10 mouse cellular contexts compared by ENCODE assay signal in the genomic region with DNA sequence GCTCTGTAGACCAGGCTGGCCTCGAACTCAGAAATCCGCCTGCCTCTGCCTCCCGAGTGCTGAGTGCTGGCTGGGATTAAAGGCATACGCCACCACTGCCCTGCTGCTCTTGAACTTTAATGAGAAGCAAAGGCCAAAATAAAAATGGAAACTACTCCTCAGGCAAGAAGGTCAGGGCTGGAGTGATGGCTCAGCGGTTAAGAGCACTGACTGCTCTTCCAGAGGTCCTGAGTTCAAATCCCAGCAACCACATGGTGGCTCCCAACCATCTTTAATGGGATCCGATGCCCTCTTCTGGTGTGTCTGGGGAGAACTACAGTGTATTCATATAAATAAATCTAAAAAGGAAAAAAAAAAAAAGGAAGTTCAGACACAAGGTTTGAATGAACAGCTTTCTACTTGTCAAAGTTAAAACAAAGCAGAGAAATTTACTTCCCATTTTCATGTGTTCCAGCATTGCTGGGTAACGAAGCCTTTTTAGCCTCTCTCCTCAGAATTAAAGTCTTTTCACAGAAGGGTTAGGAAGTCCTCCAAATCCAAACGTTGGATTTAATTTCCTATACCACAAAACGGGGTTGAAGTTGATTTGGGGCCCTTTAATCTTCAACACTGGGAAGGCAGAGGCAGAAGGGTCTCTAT. TPM values are rescaled to one million over a fixed set of nuclear protein-coding genes. Genes with fewer than 3 reads are reported as not detected.
A peak's percentile ranks its signal among the peaks of the same experiment; 100 is the strongest.
DNase-seq lines count a peak whose midpoint lies in the region; ATAC-seq and TF ChIP-seq lines count a peak whose summit lies in the region.
"Had no signal": no experiment of that assay in that cellular context is flagged by ENCODE, and none has a peak within 500 bp of the region (broad histone marks: within the 10 kb centered on the region; RNA-seq: fewer than 3 reads in every experiment).

No protein-coding gene starts in this region.

- intact Hi-C loops in gastrocnemius, postnatal 14 days (cut with DNase I; ENCODE audit: low total_unique reads) = no loop called here

- peak overlapping the region; percentile 70; the same call in 1 of the 2 replicates for H3K4me2 ChIP-seq in heart, embryonic 12.5 days
- no peak overlapping the region for H3K4me2 ChIP-seq in limb, embryonic 12.5 days
- H3K4me2 ChIP-seq in stomach, embryonic 16.5 days (ENCODE audit: low read depth, low read length) = no peak overlapping the region

- H3K27ac ChIP-seq in heart, embryonic 12.5 days (ENCODE audit: poor library complexity, severe bottlenecking) = no peak overlapping the region
- H3K27ac ChIP-seq in spleen, adult 2 months (ENCODE audit: insufficient read depth, low read length) = peak overlapping the region; percentile 88
- no peak overlapping the region for H3K27ac ChIP-seq in limb, embryonic 12.5 days
- H3K27ac ChIP-seq in stomach, embryonic 16.5 days (ENCODE audit: low read length) = peak overlapping the region; percentile 100; the same call in 1 of the 2 replicates

- H3K9ac ChIP-seq in heart, embryonic 12.5 days = no peak overlapping the region
- peak overlapping the region; percentile 56; the same call in 1 of the 2 replicates for H3K9ac ChIP-seq in limb, embryonic 12.5 days (replicated peaks)
- no peak overlapping the region for H3K9ac ChIP-seq in stomach, embryonic 16.5 days (ENCODE audit: low read length)

- no peak overlapping the region for H3K4me3 ChIP-seq in heart, embryonic 12.5 days
- H3K4me3 ChIP-seq in spleen, adult 2 months (ENCODE audit: extremely low read depth, insufficient read depth, insufficient read length) = no peak overlapping the region
- H3K4me3 ChIP-seq in limb, embryonic 12.5 days (replicated peaks) = 0 out of 2 replicates have a peak overlapping the region, but pooled peaks have one; percentile 37
- H3K4me3 ChIP-seq in stomach, embryonic 16.5 days (replicated peaks; ENCODE audit: low read length) = no peak overlapping the region

- H3K9me3 ChIP-seq in heart, embryonic 12.5 days (replicated peaks) = no peaks in the 10 kb centered on the region
- H3K9me3 ChIP-seq in limb, embryonic 12.5 days = no peaks in the 10 kb centered on the region
- H3K9me3 ChIP-seq in stomach, embryonic 16.5 days (replicated peaks; ENCODE audit: control insufficient read depth, low read length) = no peaks in the 10 kb centered on the region
- H3K9me3 ChIP-seq: G1E had no signal

- DNase-seq in heart, adult 18-20 months = no peak
- DNase-seq in spleen, adult 2 months (ENCODE audit: low read depth in 1 of 2, low spot score in 2 of 2) = no peak
- DNase-seq in spleen, adult 12 weeks (ENCODE audit: low spot score) = no peak
- no peak for DNase-seq in gastrocnemius, postnatal 14 days
- DNase-seq in urinary bladder, postnatal 36 days (ENCODE audit: low spot score in 2 of 2) = no peak
- DNase-seq: layer of hippocampus, adult 9-11 months had no signal

- TF ChIP-seq POLR2A in spleen, adult 2 months (IDR thresholded peaks at IDR 0.05; ENCODE audit: low read depth, low read length) = no peak

- H3K4me1 ChIP-seq in heart, embryonic 12.5 days (replicated peaks) = peaks cover 28% of the 10 kb centered on the region
- peaks cover 8% of the 10 kb centered on the region for H3K4me1 ChIP-seq in spleen, adult 2 months (ENCODE audit: control insufficient read depth, insufficient read depth, insufficient read length)
- peaks cover 27% of the 10 kb centered on the region for H3K4me1 ChIP-seq in limb, embryonic 12.5 days (replicated peaks)
- peaks cover 16% of the 10 kb centered on the region for H3K4me1 ChIP-seq in stomach, embryonic 16.5 days (ENCODE audit: control insufficient read depth, insufficient read depth, low read length)

- TF ChIP-seq CTCF in spleen, adult 2 months (IDR thresholded peaks at IDR 0.05; ENCODE audit: extremely low read depth, insufficient read depth, insufficient read length, insufficient replicate concordance) = no peak

- ATAC-seq in heart, embryonic 12.5 days (ENCODE audit: insufficient number of reproducible peaks, low FRiP score) = no peak
- no peak for ATAC-seq in limb, embryonic 12.5 days (ENCODE audit: insufficient number of reproducible peaks, insufficient read depth, low FRiP score, low TSS enrichment, low read depth)
- ATAC-seq in stomach, embryonic 16.5 days (ENCODE audit: insufficient read depth, low FRiP score) = no peak

- H3K27me3 ChIP-seq in heart, embryonic 12.5 days (replicated peaks) = peaks cover under 1% of the 10 kb centered on the region
- no peaks in the 10 kb centered on the region for H3K27me3 ChIP-seq in spleen, adult 2 months (ENCODE audit: control insufficient read depth, insufficient read depth, low read length)
- H3K27me3 ChIP-seq in limb, embryonic 12.5 days = peaks cover 1% of the 10 kb centered on the region; the same call in 1 of the 2 replicates
- H3K27me3 ChIP-seq in stomach, embryonic 16.5 days (ENCODE audit: control insufficient read depth, insufficient read depth, low read length) = no peaks in the 10 kb centered on the region

- H3K36me3 ChIP-seq in heart, embryonic 12.5 days = no peaks in the 10 kb centered on the region
- H3K36me3 ChIP-seq in spleen, adult 2 months (ENCODE audit: control insufficient read depth, insufficient read depth, low read length) = no peaks in the 10 kb centered on the region
- no peaks in the 10 kb centered on the region for H3K36me3 ChIP-seq in limb, embryonic 12.5 days
- H3K36me3 ChIP-seq in stomach, embryonic 16.5 days (ENCODE audit: control insufficient read depth, insufficient read depth, low read length) = no peaks in the 10 kb centered on the region

- WGBS in heart, embryonic 12.5 days = 74% methylated on average over 9 of the region's 9 CpGs
- 54% methylated on average over 9 of the region's 9 CpGs for WGBS in spleen, adult 2 months
- WGBS in limb, embryonic 12.5 days = 76% methylated on average over 9 of the region's 9 CpGs
- WGBS in stomach, embryonic 16.5 days = 71% methylated on average over 9 of the region's 9 CpGs

RNA-seq across cellular contexts. Expression of a gene that starts 3.5 kb away (rescaled TPM):
- polyA plus RNA-seq in heart, embryonic 12.5 days (2016; fragmentation: Nextera tagmentation; extraction: Ambion mirVana) = 14.7 and 18.0 TPM in 2 replicates
- total RNA-seq in heart, adult 18-20 months (2021) = 10 to 100 TPM; 13.6 to 19.5 TPM
- polyA plus RNA-seq in spleen, adult 2 months (2012; rRNA removed) = 19.6 and 28.2 TPM in 2 replicates
- polyA plus RNA-seq in limb, embryonic 12.5 days (2016; fragmentation: Nextera tagmentation; extraction: Ambion mirVana) = 21.9 and 24.9 TPM in 2 replicates
- 24.4 and 28.0 TPM in 2 replicates for polyA plus RNA-seq in stomach, embryonic 16.5 days (2015; fragmentation: Nextera tagmentation; extraction: Ambion mirVana)
- total RNA-seq in gastrocnemius, postnatal 14 days (2021) = 10 to 100 TPM; 10.3 to 16.6 TPM

RNA-seq across cellular contexts. Expression of a gene that starts 18.4 kb away (rescaled TPM):
- 41.1 and 41.7 TPM in 2 replicates for polyA plus RNA-seq in heart, embryonic 12.5 days (2016; fragmentation: Nextera tagmentation; extraction: Ambion mirVana)
- 10 to 100 TPM; 34.0 to 35.1 TPM for total RNA-seq in heart, adult 18-20 months (2021)
- polyA plus RNA-seq in spleen, adult 2 months (2012; rRNA removed) = 63.8 and 76.1 TPM in 2 replicates
- polyA plus RNA-seq in limb, embryonic 12.5 days (2016; fragmentation: Nextera tagmentation; extraction: Ambion mirVana) = 40.3 and 47.1 TPM in 2 replicates
- 41.9 and 44.5 TPM in 2 replicates for polyA plus RNA-seq in stomach, embryonic 16.5 days (2015; fragmentation: Nextera tagmentation; extraction: Ambion mirVana)
- 10 to 100 TPM; 80.6 to 83.4 TPM for total RNA-seq in gastrocnemius, postnatal 14 days (2021)

RNA-seq across cellular contexts. Expression of a gene that starts 22.0 kb away (rescaled TPM):
- 0.72 and 1.3 TPM in 2 replicates for polyA plus RNA-seq in heart, embryonic 12.5 days (2016; fragmentation: Nextera tagmentation; extraction: Ambion mirVana)
- not detected for total RNA-seq in heart, adult 18-20 months (2021)
- polyA plus RNA-seq in spleen, adult 2 months (2012; rRNA removed) = 284 and 435 TPM in 2 replicates
- not detected in 2 replicates for polyA plus RNA-seq in limb, embryonic 12.5 days (2016; fragmentation: Nextera tagmentation; extraction: Ambion mirVana)
- 16.6 and 20.5 TPM in 2 replicates for polyA plus RNA-seq in stomach, embryonic 16.5 days (2015; fragmentation: Nextera tagmentation; extraction: Ambion mirVana)
- not detected for total RNA-seq in gastrocnemius, postnatal 14 days (2021)
- total RNA-seq: G1E had no signal

RNA-seq across cellular contexts. Expression of a gene that starts 58.7 kb away (rescaled TPM):
- 6.7 and 6.8 TPM in 2 replicates for polyA plus RNA-seq in heart, embryonic 12.5 days (2016; fragmentation: Nextera tagmentation; extraction: Ambion mirVana)
- total RNA-seq in heart, adult 18-20 months (2021) = under 1 TPM; 0.40 to 0.67 TPM
- 0.47 and 1.1 TPM in 2 replicates for polyA plus RNA-seq in spleen, adult 2 months (2012; rRNA removed)
- 29.4 and 29.5 TPM in 2 replicates for polyA plus RNA-seq in limb, embryonic 12.5 days (2016; fragmentation: Nextera tagmentation; extraction: Ambion mirVana)
- polyA plus RNA-seq in stomach, embryonic 16.5 days (2015; fragmentation: Nextera tagmentation; extraction: Ambion mirVana) = 3.5 and 4.9 TPM in 2 replicates
- total RNA-seq in gastrocnemius, postnatal 14 days (2021) = 1 to 10 TPM; 1.0 to 1.9 TPM

Comparison
In these comparisons a context has a peak if more than half of its experiments do, and no peak if none do; other contexts are left out.
1. H3K27ac ChIP-seq: peak in spleen, adult 2 months (single experiment) and stomach, embryonic 16.5 days (single experiment); none in heart, embryonic 12.5 days (single experiment) and limb, embryonic 12.5 days (single experiment).
2. RNA of a gene that starts 22.0 kb away (polyA plus RNA-seq): 284 to 435 TPM in spleen, adult 2 months; 16.6 to 20.5 TPM in stomach, embryonic 16.5 days, 0.72 to 1.3 TPM in heart, embryonic 12.5 days and not detected in limb, embryonic 12.5 days; every median in the first group is over 10 times any median in the second.